22 mouse cellular contexts compared by ENCODE assay signal in genomic region chr17:29686771-29687170, GRCm38 (mm10). TPM values are rescaled to one million over a fixed set of nuclear protein-coding genes. Genes with fewer than 3 reads are reported as not detected.
DNase-seq lines count a peak whose midpoint lies in the region; ATAC-seq and TF ChIP-seq lines count a peak whose summit lies in the region.
"Had no signal": no experiment of that assay in that cellular context is flagged by ENCODE, and none has a peak within 500 bp of the region (broad histone marks: within the 10 kb centered on the region; RNA-seq: fewer than 3 reads in every experiment).

No protein-coding gene starts in this region.

- peaks cover 19% of the 10 kb centered on the region for H3K4me1 ChIP-seq in heart, embryonic 11.5 days (ENCODE audit: control insufficient read depth, insufficient read depth, low read length)
- H3K4me1 ChIP-seq in bone marrow, adult 2 months (ENCODE audit: control insufficient read depth, insufficient read depth, low read length), result peaks cover 7% of the 10 kb centered on the region
- peaks cover 40% of the 10 kb centered on the region for H3K4me1 ChIP-seq in liver, embryonic 16.5 days (ENCODE audit: control insufficient read depth, low read depth, low read length)
- H3K4me1 ChIP-seq in midbrain, embryonic 16.5 days (ENCODE audit: control insufficient read depth, insufficient read depth, low read length), result no peaks in the 10 kb centered on the region
- H3K4me1 ChIP-seq: embryonic facial prominence, embryonic 10.5 days; hindbrain, embryonic 12.5 days; limb, embryonic 10.5 days had no signal

- TF ChIP-seq CTCF in bone marrow, adult 2 months (IDR thresholded peaks at IDR 0.05; ENCODE audit: control insufficient read depth, insufficient read depth, low read length), result no peak

- H3K4me2 ChIP-seq in heart, embryonic 11.5 days, result no peak overlapping the region
- no peak overlapping the region for H3K4me2 ChIP-seq in liver, embryonic 16.5 days (ENCODE audit: low read depth, low read length)
- no peak overlapping the region for H3K4me2 ChIP-seq in midbrain, embryonic 16.5 days (ENCODE audit: low read length)
- H3K4me2 ChIP-seq: hindbrain, embryonic 12.5 days; midbrain, embryonic 11.5 days had no signal

- H3K27ac ChIP-seq in heart, embryonic 11.5 days (ENCODE audit: low read depth, low read length), result peak overlapping the region; percentile 85
- peak overlapping the region; percentile 34; the same call in 1 of the 2 replicates for H3K27ac ChIP-seq in bone marrow, adult 2 months (ENCODE audit: control insufficient read depth, insufficient read depth, low read depth, low read length, poor library complexity)
- H3K27ac ChIP-seq in liver, embryonic 16.5 days (ENCODE audit: low read length), result peak overlapping the region; percentile 60
- H3K27ac ChIP-seq in midbrain, embryonic 16.5 days (ENCODE audit: low read length), result no peak overlapping the region
- H3K27ac ChIP-seq: embryonic facial prominence, embryonic 10.5 days; hindbrain, embryonic 12.5 days; limb, embryonic 10.5 days; macrophage had no signal

- peak; percentile 74 for ATAC-seq in heart, embryonic 11.5 days (replicated peaks; ENCODE audit: insufficient number of reproducible peaks, low FRiP score, low TSS enrichment)
- peak; percentile 87 for ATAC-seq in liver, embryonic 16.5 days (ENCODE audit: low read depth)
- ATAC-seq in midbrain, embryonic 16.5 days, result no peak
- ATAC-seq: forebrain, postnatal 0 days; lung, postnatal 0 days; Patski had no signal

- no peak for DNase-seq in heart, adult 8-10 months (ENCODE audit: low spot score)
- DNase-seq in liver, result peak; percentile 74
- no peak for DNase-seq in urinary bladder, postnatal 36 days (ENCODE audit: low spot score in 2 of 2)
- DNase-seq in frontal cortex, postnatal 10 days (ENCODE audit: low spot score in 2 of 2), result no peak
- DNase-seq: cerebellum, adult 8-10 months; cerebellum, postnatal 36 days; forebrain, postnatal 0 days; gastrocnemius, postnatal 25 days; heart, postnatal 14 days; kidney, adult 18-20 months; kidney, postnatal 10 days had no signal

- WGBS in heart, embryonic 11.5 days (ENCODE audit: insufficient replicate concordance), result 78% methylated on average over 5 of the region's 5 CpGs
- 67% methylated on average over 5 of the region's 5 CpGs for WGBS in bone marrow, adult 2 months
- WGBS in liver, embryonic 16.5 days (ENCODE audit: insufficient replicate concordance), result 48% methylated on average over 5 of the region's 5 CpGs
- 93% methylated on average over 5 of the region's 5 CpGs for WGBS in midbrain, embryonic 16.5 days

- H3K9me3 ChIP-seq in heart, embryonic 11.5 days (replicated peaks; ENCODE audit: control insufficient read depth, low read length), result no peaks in the 10 kb centered on the region
- no peaks in the 10 kb centered on the region for H3K9me3 ChIP-seq in liver, embryonic 16.5 days (replicated peaks; ENCODE audit: control insufficient read depth, low read length)
- no peaks in the 10 kb centered on the region for H3K9me3 ChIP-seq in midbrain, embryonic 16.5 days (replicated peaks; ENCODE audit: control insufficient read depth, low read length, poor library complexity, severe bottlenecking)
- H3K9me3 ChIP-seq: embryonic facial prominence, embryonic 10.5 days; hindbrain, embryonic 12.5 days; limb, embryonic 10.5 days had no signal

- peaks cover 35% of the 10 kb centered on the region for H3K36me3 ChIP-seq in heart, embryonic 11.5 days (ENCODE audit: control insufficient read depth, insufficient read depth, low read length)
- H3K36me3 ChIP-seq in liver, embryonic 16.5 days (ENCODE audit: control insufficient read depth, insufficient read depth), result peaks cover 52% of the 10 kb centered on the region
- peaks cover 33% of the 10 kb centered on the region for H3K36me3 ChIP-seq in midbrain, embryonic 16.5 days (ENCODE audit: control insufficient read depth, insufficient read depth, low read length)

- H3K4me3 ChIP-seq in heart, embryonic 11.5 days (ENCODE audit: low read depth, low read length), result no peak overlapping the region
- H3K4me3 ChIP-seq in bone marrow, adult 2 months (replicated peaks; ENCODE audit: control insufficient read depth, low read depth, low read length), result no peak overlapping the region
- H3K4me3 ChIP-seq in liver, embryonic 16.5 days (ENCODE audit: low read depth, low read length), result no peak overlapping the region
- H3K4me3 ChIP-seq in midbrain, embryonic 16.5 days (ENCODE audit: low read depth, low read length), result no peak overlapping the region
- H3K4me3 ChIP-seq: embryonic facial prominence, embryonic 10.5 days; hindbrain, embryonic 12.5 days; limb, embryonic 10.5 days had no signal

- H3K9ac ChIP-seq in heart, embryonic 11.5 days (ENCODE audit: low read depth, low read length), result no peak overlapping the region
- H3K9ac ChIP-seq in liver, embryonic 16.5 days (ENCODE audit: low read depth, low read length), result no peak overlapping the region
- H3K9ac ChIP-seq in midbrain, embryonic 16.5 days (ENCODE audit: low read depth, low read length), result no peak overlapping the region
- H3K9ac ChIP-seq: forebrain, postnatal 0 days; hindbrain, embryonic 12.5 days had no signal

- no peaks in the 10 kb centered on the region for H3K27me3 ChIP-seq in heart, embryonic 11.5 days (ENCODE audit: control insufficient read depth, insufficient read depth, low read length)
- no peaks in the 10 kb centered on the region for H3K27me3 ChIP-seq in liver, embryonic 16.5 days (ENCODE audit: control insufficient read depth, insufficient read depth, low read depth, low read length)
- no peaks in the 10 kb centered on the region for H3K27me3 ChIP-seq in midbrain, embryonic 16.5 days (ENCODE audit: control insufficient read depth, insufficient read depth, low read depth, low read length)
- H3K27me3 ChIP-seq: hindbrain, embryonic 12.5 days; Patski had no signal

- no peak for TF ChIP-seq POLR2A in bone marrow, adult 2 months (IDR thresholded peaks at IDR 0.05; ENCODE audit: borderline replicate concordance, control insufficient read depth, low read depth, low read length)

RNA-seq across cellular contexts. Expression of gene Cmtr1, which starts 26.4 kb away (rescaled TPM):
- 99.9 and 101 TPM in 2 replicates for polyA plus RNA-seq in heart, embryonic 11.5 days (2014; fragmentation: Nextera tagmentation; extraction: Ambion mirVana)
- 10 to 100 TPM; 57.5 to 79.0 (median 65.0) TPM for total RNA-seq in heart, adult 8-10 months (2022)
- 49.8 and 90.6 TPM in 2 replicates for polyA plus RNA-seq in bone marrow, adult 2 months (2011; ENCODE audit: insufficient read depth, insufficient read length, low replicate concordance, missing spikeins)
- polyA plus RNA-seq in liver, embryonic 16.5 days (2015; fragmentation: Nextera tagmentation; extraction: Ambion mirVana), result 58.4 and 62.0 TPM in 2 replicates
- 122 and 127 TPM in 2 replicates for polyA plus RNA-seq in midbrain, embryonic 16.5 days (2015; fragmentation: Nextera tagmentation; extraction: Ambion mirVana)

RNA-seq across cellular contexts. Expression of gene Ccdc167, which starts 30.1 kb away (rescaled TPM):
- polyA plus RNA-seq in heart, embryonic 11.5 days (2014; fragmentation: Nextera tagmentation; extraction: Ambion mirVana), result 18.0 and 19.3 TPM in 2 replicates
- 10 to 100 TPM; 12.4 to 14.9 (median 14.1) TPM for total RNA-seq in heart, adult 8-10 months (2022)
- 24.2 and 28.3 TPM in 2 replicates for polyA plus RNA-seq in bone marrow, adult 2 months (2011; ENCODE audit: insufficient read depth, insufficient read length, low replicate concordance, missing spikeins)
- 6.8 and 7.3 TPM in 2 replicates for polyA plus RNA-seq in liver, embryonic 16.5 days (2015; fragmentation: Nextera tagmentation; extraction: Ambion mirVana)
- 9.9 and 10.9 TPM in 2 replicates for polyA plus RNA-seq in midbrain, embryonic 16.5 days (2015; fragmentation: Nextera tagmentation; extraction: Ambion mirVana)
